Mouse (Mus musculus): ENCODE measurements around the gene Fxn. TPM values are rescaled to one million over a fixed set of nuclear protein-coding genes. Genes with fewer than 3 reads are reported as not detected.

Gene Fxn
- 25.8 and 25.9 TPM in 2 replicates for total RNA-seq (2012; rRNA removed)
- 26.4 and 31.1 TPM in 2 replicates for total RNA-seq (2014; rRNA removed)
- polyA plus RNA-seq (2012; ENCODE audit: insufficient read length, low read depth), result 34.6 and 39.2 TPM in 2 replicates

- peak within 1 kb of the TSS; percentile 62 to 89 (median 64) for H3K4me3 ChIP-seq (replicated peaks in 1 of 3; ENCODE audit: low read depth in 2 of 3, low read length in 2 of 3, poor library complexity in 1 of 3)
- H3K27ac ChIP-seq (ENCODE audit: insufficient read depth, low read depth), result peak within 1 kb of the TSS; percentile 27; the same call in 1 of the 2 replicates
- peak within 1 kb of the TSS; percentile 61 for H3K9ac ChIP-seq (ENCODE audit: insufficient read depth, low read depth)
- dilution Hi-C loops (cut with MboI; ENCODE audit: extremely low pct_ligation_motif_present, extremely low pct_unique_long_range_greater_than_20kb, low sequenced_read_pairs) (no loop called here), in situ Hi-C loops (cut with MboI; ENCODE audit: low pct_ligation_motif_present, low pct_unique_long_range_greater_than_20kb, low sequenced_read_pairs) (loop anchor here (25.0 kb wide), 1 partner anchor 582 kb away; the partner anchor contains the start of gene Pgm5)
- peak within 1 kb of the TSS; percentile 85 for H3K4me2 ChIP-seq (ENCODE audit: insufficient read depth, low read depth, poor library complexity, severe bottlenecking)
- DNase-seq (ENCODE audit: extremely low read depth), result peak; percentile 26
- TF ChIP-seq USF2 (conservative IDR thresholded peaks at IDR 0.05; ENCODE audit: low read depth, low read length), result no peak
- peak; percentile 21; the same call in 1 of the 2 replicates for TF ChIP-seq MAZ (IDR thresholded peaks at IDR 0.05; ENCODE audit: low read depth, low read length)
- TF ChIP-seq ZNF384 (IDR thresholded peaks at IDR 0.05; ENCODE audit: low read depth, low read length), result peak; percentile 37; the same call in 1 of the 2 replicates
- H3K4me1 ChIP-seq (ENCODE audit: control insufficient read depth in 1 of 2, insufficient read depth in 2 of 2), result peaks cover 8 to 45% of the 10 kb centered on the region in 2 experiments
- no peaks in the 10 kb centered on the region for H3K27me3 ChIP-seq (replicated peaks)
- H3K9me3 ChIP-seq (replicated peaks; ENCODE audit: low read length), result peaks cover 2% of the 10 kb centered on the region
- H3K79me2 ChIP-seq (replicated peaks; ENCODE audit: control insufficient read depth, extremely low read depth, insufficient read depth, poor library complexity, severe bottlenecking), result no peaks in the 10 kb centered on the region
- H3K36me3 ChIP-seq (replicated peaks in 1 of 2; ENCODE audit: control insufficient read depth in 1 of 2, insufficient read depth in 1 of 2, low read length in 1 of 2), result peaks cover 8 to 24% of the 10 kb centered on the region in 2 experiments
Measured at GRCm38 (mm10) chr19:24280601-24281228, at the start of gene Fxn. Fxn (minus strand) TSS chr19:24280605.

GRCm38 (mm10) chr19:24327921-24328320 is 47.5 kb upstream of the Fxn start:
- Histone ChIP-seq H3K79me2 (replicated peaks; ENCODE audit: control insufficient read depth, extremely low read depth, insufficient read depth, poor library complexity, severe bottlenecking) (no peaks in the 10 kb centered on the region), H3K9me3 (replicated peaks; ENCODE audit: low read length) (no peaks in the 10 kb centered on the region), H3K4me1 (ENCODE audit: control insufficient read depth in 1 of 2, insufficient read depth in 2 of 2) (peaks cover 9 to 18% of the 10 kb centered on the region in 2 experiments), H3K9ac (ENCODE audit: insufficient read depth, low read depth) (no peak overlapping the region), H3K4me3 (replicated peaks in 1 of 3; ENCODE audit: low read depth in 2 of 3, low read length in 2 of 3, poor library complexity in 1 of 3) (no peak overlapping the region), H3K36me3 (replicated peaks in 1 of 2; ENCODE audit: control insufficient read depth in 1 of 2, insufficient read depth in 1 of 2, low read length in 1 of 2) (no peaks in the 10 kb centered on the region), H3K4me2 (ENCODE audit: insufficient read depth, low read depth, poor library complexity, severe bottlenecking) (no peak overlapping the region), H3K27ac (ENCODE audit: insufficient read depth, low read depth) (no peak overlapping the region), H3K27me3 (replicated peaks) (no peaks in the 10 kb centered on the region)
- no peak for DNase-seq (ENCODE audit: extremely low read depth)
- dilution Hi-C loops (cut with MboI; ENCODE audit: extremely low pct_ligation_motif_present, extremely low pct_unique_long_range_greater_than_20kb, low sequenced_read_pairs), result no loop called here
- in situ Hi-C loops (cut with MboI; ENCODE audit: low pct_ligation_motif_present, low pct_unique_long_range_greater_than_20kb, low sequenced_read_pairs), result no loop called here
- no peak for TF ChIP-seq E2F4 (IDR thresholded peaks at IDR 0.05; ENCODE audit: insufficient replicate concordance, low read depth, low read length)
- no peak for TF ChIP-seq NRF1 (IDR thresholded peaks at IDR 0.05; ENCODE audit: low read depth, low read length)

- no peaks in the 10 kb centered on the region for H3K36me3 ChIP-seq (replicated peaks in 1 of 2; ENCODE audit: control insufficient read depth in 1 of 2, insufficient read depth in 1 of 2, low read length in 1 of 2)
- H3K4me3 ChIP-seq (replicated peaks in 1 of 3; ENCODE audit: low read depth in 2 of 3, low read length in 2 of 3, poor library complexity in 1 of 3), result no peak overlapping the region
- TF ChIP-seq GABPA (IDR thresholded peaks at IDR 0.05; ENCODE audit: insufficient replicate concordance, low read depth, low read length) (no peak), ZC3H11A (IDR thresholded peaks at IDR 0.05; ENCODE audit: low read depth, low read length) (no peak), RAD21 (IDR thresholded peaks at IDR 0.05; ENCODE audit: low read depth, low read length) (no peak), KAT2A (IDR thresholded peaks at IDR 0.05; ENCODE audit: insufficient replicate concordance, low read length) (no peak), SMC3 (IDR thresholded peaks at IDR 0.05; ENCODE audit: low read depth, low read length) (no peak), POLR2AphosphoS2 (IDR thresholded peaks at IDR 0.05; ENCODE audit: low read depth, low read length) (no peak), USF2 (conservative IDR thresholded peaks at IDR 0.05; ENCODE audit: low read depth, low read length) (no peak), RCOR1 (conservative IDR thresholded peaks at IDR 0.05; ENCODE audit: low read depth, low read length) (no peak)
- H3K4me1 ChIP-seq (ENCODE audit: control insufficient read depth in 1 of 2, insufficient read depth in 2 of 2), result peaks cover 9 to 21% of the 10 kb centered on the region in 2 experiments
- H3K4me2 ChIP-seq (ENCODE audit: insufficient read depth, low read depth, poor library complexity, severe bottlenecking), result no peak overlapping the region
- H3K79me2 ChIP-seq (replicated peaks; ENCODE audit: control insufficient read depth, extremely low read depth, insufficient read depth, poor library complexity, severe bottlenecking), result no peaks in the 10 kb centered on the region
- no peak overlapping the region for H3K9ac ChIP-seq (ENCODE audit: insufficient read depth, low read depth)
- in situ Hi-C loops (cut with MboI; ENCODE audit: low pct_ligation_motif_present, low pct_unique_long_range_greater_than_20kb, low sequenced_read_pairs), result no loop called here
- H3K9me3 ChIP-seq (replicated peaks; ENCODE audit: low read length), result no peaks in the 10 kb centered on the region
- H3K27ac ChIP-seq (ENCODE audit: insufficient read depth, low read depth), result no peak overlapping the region
- DNase-seq (ENCODE audit: extremely low read depth), result no peak
- dilution Hi-C loops (cut with MboI; ENCODE audit: extremely low pct_ligation_motif_present, extremely low pct_unique_long_range_greater_than_20kb, low sequenced_read_pairs), result no loop called here
- no peaks in the 10 kb centered on the region for H3K27me3 ChIP-seq (replicated peaks)
Measured at GRCm38 (mm10) chr19:24326969-24327368, 46.6 kb upstream of the Fxn start.
